Mouse (Mus musculus) NIH3T3 (cell line): ENCODE results near the gene Sptbn1.
A peak's percentile ranks its signal among the peaks of the same experiment; 100 is the strongest.

ENCODE experiments used
- DNase-seq: peaks from one replicate; pipeline ENCODE4 v3.0.0-alpha.2; 2012; ENCODE audit warnings: low read depth

The Sptbn1 gene

DNA sequence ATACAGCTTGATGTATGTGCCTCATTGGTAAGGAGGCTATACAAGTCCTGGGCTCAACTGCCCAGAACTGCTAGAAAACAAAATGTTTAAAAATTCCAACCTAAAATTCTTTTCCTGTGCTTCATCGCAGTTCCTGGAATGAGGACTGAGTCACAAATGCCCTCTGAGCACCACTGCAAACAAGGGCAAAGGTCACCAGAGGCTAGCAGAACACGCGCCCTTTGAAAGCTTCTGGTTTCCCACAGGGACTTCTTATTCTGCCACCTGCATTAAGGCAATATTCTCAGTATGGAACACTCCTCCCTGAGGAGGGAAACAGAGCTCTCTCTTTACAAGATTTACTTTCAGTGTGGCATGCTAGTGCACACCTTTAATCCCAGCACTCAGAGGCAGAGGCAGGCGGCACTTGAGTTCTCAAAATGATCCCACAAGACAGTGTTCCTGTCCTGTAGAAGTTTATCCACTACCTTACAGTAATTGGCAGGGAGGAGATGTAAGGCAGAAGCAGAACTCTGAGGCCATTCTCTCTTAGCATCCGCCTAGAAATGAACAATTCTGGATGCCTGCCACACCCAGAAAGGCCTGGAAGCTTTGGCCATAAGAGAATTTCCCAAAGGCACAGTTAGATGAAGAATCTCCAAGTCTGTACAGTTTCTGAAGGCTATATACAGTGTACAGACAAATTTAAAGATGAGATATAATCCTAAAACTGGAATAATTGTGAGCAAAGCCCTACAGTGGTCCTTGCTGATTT lies 56.1 kb downstream of the Sptbn1 start:
- DNase-seq: peak; percentile 65

DNA sequence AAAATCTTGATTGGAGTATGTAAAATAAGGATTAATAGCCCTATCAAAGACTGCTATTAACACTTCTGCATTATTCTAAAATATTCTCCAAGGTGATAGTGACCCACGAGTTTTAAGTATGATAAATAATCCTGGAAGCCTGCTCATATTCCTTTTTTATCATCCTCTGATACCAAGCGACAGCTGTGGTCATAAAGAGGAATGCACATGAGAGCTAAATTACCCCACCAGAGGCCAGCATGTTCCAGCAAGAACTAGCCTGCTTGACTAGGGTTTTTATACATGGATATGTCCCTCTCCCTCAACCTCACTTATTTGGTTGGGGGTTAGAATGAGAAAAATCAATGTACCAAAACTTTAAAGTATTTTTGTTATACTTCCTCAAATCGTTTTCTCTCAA lies 56.8 kb downstream of the Sptbn1 start:
- DNase-seq: peak; percentile 39

DNA sequence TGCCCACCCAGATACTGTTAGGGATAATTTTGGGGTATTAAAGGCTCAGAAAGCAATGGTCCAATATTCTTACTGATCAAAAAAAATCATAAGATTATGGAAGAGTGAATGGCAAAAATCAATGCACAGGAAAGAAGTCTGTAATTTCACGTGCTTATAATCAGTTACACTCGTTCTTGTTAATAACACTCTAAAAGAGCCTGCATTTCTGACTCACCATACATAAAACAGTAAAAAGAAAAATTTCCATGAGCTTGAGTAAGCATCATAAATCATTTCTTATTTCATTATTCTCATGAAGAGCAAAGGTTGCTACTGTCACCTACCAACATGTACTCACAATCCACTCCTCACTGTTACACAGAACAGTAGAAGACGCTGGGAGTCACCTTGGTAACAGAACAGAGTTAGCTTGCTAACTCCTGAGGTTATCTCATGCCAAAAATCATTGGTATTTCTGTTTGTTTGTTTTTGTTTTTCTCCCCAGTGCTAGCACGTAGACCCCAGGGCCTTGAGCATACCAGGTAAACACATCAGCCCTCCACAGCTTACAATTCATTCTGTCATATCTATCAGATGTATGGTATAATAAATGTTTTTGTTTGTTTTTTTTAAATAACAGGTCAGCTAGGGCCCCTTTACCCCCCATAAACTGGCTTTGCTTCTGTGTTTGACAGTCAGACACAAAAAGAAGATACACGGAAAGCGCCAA lies 57.7 kb downstream of the Sptbn1 start:
- peak; percentile 17 for DNase-seq

DNA sequence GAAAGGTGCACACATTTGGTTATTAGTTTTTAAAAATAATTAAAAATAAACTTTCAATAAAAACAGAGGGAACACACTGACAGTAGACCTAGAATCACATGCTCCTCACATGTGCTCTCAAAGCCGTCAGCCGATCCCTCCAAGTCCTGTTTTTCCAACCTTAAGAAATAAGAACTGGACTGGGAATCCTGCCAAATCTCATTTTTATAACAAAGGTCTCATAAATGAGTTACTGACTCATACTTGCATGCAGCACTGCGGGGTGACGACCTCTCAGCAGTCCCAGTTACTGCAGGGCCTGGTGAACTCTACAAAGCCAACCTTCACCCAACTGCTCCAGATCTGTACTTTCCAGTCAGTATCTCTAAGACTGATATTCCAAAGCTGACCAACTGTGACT lies 58.5 kb downstream of the Sptbn1 start:
- DNase-seq: peak; percentile 91

DNA sequence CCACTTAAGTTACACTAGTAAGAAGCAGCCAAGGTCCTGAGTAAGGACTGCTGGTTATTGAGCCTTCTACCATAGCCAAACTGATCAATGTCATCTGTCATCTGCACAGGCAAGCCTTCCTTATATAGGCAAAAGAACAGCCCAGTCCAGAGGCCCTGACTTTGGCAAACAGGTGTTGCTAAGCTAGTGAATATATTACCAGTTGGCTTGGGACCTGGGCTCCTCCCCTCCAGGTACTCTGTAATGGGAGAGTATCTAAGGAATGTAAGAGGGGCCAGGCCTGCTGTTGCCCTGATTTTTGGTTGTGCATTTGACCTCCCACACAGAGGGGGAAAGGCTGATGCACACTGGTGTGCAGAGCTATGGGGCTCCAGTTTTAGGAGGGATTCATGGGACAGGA lies 63.6 kb downstream of the Sptbn1 start:
- no peak for DNase-seq

DNA sequence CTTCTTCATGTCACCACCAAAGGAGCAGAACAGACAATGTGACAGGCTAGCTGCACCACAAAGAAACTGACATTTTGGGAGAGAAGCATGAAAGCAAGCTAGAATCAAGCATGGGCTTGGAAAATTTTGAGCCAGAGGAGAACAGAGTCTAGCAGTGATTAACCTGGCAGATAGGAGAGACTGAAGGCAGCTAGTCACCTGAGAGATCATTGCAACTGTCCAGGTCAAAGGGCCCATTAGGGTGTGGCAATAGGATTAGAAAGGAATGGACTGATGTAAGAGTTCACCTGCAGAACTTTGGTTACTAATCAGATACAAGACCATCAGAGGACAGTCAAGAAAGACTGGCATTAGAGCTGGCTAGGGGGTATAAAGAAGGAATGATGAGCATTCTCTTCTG lies 67.6 kb downstream of the Sptbn1 start:
- DNase-seq: no peak

DNA sequence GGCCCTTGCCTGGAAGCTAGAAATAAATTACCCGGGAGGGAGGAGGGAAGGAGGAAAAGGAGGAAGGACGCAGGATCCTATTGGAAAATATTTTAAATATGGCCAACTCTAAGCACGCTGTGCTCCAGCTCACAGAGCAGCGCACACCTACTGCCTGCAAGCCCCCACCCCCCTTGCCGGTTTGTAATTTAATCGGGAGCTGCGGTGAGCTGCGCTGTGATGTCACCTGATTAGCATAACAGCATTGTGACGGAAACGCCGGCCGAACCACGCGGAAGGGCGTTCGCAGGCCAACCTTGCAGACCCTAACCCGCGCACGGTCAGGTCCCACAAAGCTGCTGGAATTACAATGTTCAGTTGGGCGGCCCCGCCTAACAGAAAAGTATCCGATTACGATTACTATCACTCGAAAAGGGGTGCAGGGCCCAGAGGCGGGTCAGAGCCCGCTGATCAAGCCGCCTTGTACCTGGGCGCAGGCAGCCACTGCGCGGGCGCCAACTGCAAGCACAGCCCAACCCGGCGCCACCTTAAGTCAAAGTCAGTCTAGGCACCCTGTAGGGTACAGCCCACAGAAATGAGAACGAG lies 69.8 kb downstream of the Sptbn1 start:
- DNase-seq: no peak

DNA sequence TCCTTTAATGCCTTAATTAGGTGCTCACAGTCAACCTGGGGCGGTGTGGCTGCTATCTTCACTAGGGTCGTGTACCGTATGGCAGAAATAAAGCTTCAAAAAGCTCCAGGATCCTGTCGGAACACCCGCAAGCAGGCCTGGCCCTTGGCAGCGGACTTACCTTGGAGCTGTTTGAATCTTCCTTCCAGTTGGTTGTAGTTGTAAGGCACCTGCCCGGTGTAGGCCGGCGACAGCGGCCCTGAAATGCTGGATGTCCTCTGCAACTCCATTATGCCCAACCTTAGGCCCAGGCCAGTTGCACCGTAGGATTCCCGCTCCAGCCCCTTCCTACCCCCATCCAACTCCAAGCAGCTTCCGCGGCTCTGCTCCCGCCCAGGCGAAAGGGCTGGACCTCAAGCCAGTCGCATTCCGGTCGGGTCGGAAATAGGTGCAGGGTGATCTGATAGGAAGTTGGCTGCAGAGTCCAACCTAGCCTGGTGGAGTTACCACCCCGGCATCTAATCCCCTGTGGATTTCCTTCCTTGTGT lies 70.3 kb downstream of the Sptbn1 start:
- no peak for DNase-seq

DNA sequence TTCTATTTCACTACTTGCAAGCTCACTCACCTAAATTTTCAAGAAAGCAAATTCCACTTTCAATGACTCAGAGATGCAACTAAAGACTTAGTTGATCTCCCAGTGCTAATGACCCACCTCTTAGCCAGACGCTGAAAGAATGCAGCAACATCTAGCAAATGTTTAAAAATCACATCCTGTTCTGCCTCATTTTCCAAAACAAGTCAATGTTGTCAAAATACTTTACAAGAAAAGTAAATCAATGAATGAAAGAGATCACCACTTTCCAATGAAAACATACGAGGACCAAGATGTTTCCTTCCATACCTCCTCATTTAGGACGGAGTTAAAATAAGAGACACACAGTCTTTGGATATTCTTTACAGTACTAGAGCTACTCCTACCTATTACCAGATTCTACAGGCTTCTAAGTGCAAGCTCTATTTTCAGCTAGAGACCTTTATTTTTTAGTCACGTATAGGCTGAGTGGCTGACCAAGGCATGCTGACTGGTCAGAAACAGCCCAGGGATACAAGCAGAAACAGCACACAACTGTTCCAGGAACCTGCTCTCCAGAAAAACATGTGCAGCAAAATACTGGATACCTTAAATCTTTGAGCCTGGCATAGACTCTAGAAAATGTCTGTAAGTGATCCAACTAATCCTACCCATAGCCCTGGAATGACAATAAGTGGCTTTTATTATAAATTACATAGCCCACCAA lies 71.5 kb downstream of the Sptbn1 start:
- DNase-seq: peak; percentile 59

DNA sequence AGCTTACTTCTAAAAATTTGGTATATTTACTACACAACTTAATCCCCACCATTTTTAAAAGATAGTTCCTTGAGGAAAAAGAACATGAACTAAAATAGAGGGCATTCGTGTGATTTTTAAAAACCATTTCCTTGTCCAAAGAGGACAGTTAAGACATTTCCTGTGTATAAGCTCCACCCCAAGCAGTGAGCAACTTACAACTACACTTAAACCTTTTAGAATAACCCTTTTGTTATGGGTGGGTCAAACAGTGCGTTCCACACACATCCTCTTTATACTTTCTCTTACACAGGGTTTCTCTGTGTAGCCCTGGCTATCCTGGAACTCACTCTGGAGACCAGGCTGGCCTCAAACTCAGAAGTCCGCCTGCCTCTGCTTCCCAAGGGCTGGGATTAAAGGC lies 72.2 kb downstream of the Sptbn1 start:
- no peak for DNase-seq

DNA sequence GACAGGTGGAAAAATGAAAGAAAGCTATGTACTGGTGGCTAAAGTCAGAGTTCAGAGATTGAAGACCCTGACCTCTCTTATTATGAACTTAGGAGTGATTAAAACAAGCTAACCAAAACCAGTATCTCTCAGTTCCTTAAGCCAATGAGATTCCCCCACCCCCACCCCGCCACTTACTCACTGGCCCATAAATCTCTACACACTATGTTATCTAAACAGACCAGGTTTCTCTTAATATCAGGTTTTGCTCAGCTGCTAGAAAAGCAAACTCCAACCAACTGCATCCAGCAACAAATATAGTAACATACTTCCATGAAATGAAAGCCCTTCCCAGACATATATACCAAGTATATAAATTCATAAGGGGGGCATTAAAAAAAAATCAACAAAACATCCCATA lies 73.2 kb downstream of the Sptbn1 start:
- no peak for DNase-seq

DNA sequence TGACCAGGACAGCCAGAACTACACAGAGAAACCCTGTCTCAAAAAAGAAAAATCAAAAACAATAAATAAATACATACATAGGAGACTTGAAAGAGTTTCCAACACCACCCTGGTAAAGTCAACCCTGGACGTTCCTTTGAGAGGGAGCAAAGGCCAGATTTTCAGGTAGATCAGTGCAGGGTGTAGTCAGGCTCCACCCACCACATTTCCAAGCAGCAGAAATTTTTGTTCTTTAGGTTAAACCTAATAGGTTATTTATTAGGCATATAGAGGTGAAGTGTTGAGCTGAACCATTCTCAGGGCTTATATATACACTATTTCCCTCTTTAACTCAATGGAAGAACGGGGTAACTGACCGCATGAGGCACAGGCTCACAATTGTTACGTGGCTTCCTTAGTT lies 77.0 kb downstream of the Sptbn1 start:
- DNase-seq: no peak

DNA sequence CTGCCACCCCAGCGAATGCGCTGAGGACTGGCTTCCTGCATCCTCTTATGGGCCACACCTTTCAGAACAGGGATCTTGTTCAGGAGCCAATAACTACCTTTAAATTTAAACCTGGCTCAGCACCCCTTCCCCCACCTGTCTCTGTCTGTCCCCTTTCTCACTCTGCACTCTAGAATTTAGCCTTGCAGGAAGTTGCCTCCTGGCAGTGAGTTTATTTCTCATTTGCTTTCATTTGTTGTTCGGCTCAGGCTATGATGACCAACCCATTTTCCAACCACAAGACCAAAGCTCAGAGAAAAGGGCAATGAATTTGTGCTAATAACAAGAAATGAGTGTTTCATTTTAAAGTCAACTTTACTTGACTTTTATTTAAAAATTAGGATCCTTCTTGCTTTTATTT lies 77.9 kb downstream of the Sptbn1 start:
- no peak for DNase-seq

DNA sequence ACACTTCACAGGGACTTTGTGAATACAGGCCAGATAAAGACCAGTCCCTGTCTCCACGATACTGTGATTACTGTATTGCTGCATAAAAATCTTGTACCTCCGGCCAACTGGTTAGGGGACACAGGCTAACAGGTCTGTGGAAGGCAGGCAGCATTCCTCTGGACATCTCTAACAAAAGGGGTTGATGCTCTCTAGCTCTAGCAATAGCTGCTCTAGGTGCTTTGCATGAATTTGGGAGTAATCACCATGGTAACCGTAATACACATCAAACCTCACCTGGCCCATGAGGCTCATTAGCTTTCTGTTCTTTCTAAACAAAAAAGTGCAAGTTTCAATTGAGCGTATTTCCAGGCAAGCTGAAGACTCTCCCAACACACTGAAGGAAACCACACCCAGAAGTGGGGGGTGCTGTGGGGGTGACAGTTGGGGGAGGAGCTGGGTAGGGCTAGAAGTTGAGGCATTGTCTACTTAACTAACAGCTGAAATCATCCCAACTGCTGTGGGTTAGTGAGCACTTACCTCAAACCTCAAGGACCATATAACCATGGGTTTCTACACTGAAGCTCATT lies 81.0 kb downstream of the Sptbn1 start:
- no peak for DNase-seq

DNA sequence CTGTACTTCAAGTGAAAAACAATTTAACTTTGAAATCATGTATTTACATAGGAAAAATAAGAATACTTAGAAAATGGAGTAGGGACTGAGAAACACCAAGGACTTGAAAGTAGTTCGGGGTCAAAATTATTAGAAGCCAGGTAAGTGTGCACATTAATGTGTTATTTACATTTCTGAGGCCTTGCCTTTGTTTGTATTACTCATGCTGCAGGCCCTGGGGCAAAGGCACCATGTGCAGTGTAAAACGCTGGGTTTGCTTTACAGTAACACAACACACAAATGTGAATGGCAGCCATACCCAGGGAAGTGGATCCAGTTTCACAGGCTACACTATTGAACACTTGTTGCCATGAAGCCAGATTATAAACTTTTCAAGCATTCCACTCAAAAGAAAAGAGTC lies 83.4 kb downstream of the Sptbn1 start:
- DNase-seq: no peak

DNA sequence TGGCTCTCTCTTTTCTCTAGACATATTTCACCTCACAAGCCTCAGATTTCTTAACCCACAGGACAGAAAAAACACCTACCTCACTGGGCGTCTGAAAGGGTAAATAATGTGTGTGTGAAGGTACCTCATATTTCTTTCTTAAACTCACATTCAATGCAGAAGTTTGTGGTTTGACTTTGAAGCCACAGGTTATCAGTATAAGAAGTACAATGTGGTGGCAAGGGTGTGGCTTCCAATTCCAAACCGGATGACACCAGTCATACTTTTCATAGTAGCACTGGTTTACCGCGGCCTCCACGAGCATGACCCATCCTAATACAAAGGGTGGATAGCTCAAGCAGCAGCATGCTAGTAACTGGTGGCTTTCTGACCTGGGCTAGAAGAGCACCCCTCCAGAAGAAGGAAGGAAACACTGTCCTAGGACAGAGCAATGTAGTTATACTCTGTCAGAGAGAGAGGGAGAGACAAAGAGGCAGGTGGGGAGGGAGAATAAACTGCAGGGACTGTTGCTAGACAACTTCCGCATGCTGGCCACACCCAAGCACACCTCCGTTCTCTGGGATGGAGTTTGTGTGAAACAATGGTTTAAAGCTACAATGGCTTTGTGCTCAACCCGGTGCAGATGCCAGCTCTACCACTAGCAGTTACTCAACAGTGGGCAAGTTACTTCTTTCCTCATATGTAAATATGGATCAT lies 85.1 kb downstream of the Sptbn1 start:
- DNase-seq: no peak

DNA sequence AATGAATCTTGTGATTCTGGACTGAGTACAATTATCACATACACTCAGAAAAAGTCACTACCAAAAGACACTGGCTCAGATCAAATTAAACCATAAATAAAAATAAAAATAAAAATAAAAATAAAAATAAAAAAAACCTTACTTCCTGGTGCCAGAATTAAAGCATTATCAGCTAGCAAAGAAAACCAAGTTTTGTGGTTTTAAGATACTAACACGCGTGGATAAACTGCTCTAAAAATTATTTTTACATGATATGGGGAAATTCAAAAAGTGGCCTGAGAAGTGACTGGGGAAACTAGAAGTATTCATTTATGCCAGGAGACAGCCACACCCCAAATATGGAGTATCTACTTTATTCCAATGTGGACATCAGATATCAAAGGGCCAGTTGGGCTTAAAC lies 89.8 kb downstream of the Sptbn1 start:
- DNase-seq: no peak

DNA sequence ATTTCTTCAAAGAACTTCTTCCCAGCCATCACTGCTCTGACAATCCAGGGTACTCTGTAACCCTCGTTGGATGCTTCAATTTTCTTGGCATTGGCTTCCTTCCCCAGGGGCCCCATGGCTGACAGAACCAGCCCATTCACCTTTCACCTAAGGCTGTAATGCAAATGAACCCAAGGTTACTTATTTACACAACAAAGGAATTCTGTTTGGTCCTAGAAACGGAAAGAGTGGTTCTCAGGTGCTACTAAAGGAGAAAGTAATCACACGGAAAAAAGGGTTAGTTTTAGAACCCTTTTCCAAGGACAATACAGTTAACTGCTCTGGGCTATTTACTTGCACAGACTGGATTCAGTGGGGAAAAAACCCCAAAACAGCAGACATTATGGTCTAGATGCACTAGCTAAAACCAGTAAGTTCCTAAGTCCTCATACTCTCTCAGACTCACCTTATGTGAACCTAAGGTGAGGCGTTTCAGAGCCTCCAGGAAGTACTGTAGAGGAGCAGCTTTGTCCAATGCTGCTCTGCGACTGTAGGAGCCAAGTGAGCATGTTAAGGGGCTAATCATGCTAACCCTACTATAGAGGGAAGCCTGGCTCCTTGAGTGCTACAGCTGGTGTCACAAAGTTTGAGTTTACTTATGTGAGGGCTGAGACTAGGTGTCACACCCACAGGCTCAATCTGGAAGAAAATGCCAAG lies 90.7 kb downstream of the Sptbn1 start:
- no peak for DNase-seq

DNA sequence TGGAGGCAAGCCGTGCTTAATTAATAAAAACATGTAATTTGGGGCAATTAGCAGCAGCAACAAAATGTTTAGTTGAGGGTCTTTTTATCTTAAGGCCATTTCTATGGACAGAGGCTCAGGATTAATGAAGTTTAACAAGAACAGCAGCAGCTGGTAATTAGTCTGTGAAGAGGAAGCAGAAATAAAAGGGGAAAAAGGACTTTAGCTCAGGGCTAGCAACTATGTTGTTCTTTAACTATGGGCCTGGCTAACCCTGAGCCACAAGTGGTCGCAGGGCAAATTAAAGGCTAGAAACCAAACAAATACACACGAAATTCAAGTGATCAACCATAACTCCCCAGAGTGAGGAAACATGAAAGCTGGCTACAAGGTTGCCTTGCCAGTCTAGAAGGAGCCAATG lies 91.9 kb downstream of the Sptbn1 start:
- no peak for DNase-seq

DNA sequence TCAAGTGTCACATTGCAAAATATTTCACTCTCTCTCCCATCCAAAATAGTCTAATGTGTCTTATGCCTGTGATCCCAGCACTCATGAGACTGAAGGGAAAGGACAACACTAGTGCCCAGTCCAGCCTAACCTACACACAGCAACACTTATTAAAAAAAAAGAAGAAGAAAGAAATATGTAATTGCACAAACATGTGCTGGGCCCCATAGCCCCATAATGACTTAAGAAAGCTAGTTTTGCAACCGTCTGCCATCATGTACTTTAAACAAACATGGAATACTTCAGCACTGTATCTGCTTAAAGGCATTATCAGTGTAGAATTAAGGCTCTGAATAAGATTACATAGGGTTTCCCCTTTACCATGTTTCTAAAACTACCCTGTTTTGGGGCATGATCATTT lies 92.4 kb downstream of the Sptbn1 start:
- no peak for DNase-seq

DNA sequence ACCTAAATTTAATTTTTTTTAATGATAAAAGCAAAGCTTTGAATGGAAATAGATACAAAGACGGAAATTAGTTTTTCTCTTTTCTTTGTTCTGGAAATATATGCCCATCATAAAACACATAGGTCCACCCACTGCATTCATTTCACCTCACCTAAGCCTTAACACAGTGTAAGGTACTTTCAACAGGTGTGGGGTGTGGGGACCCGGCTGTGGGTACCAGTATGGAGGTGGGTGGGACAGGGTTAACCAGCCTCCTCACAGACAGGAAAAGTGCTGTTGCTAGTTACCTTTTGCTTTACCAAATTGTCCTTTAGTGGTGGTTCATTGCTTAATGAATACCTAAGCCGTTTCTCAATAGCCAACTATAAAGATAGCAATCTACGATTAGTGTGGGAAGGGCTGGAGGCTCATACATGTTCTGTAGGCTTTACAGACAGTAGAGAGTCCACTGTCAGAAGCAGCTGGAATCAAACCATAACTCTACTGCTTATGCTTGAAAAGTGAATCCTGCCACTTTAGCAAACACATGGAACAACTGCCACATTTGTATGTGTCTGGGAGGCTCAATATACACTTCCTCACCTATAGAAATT lies 96.3 kb downstream of the Sptbn1 start:
- no peak for DNase-seq
